ENCODE assay signal across 8 mouse cellular contexts in genomic region chr2:94273154-94274021, GRCm38 (mm10).
DNase-seq lines count a peak whose midpoint lies in the region; ATAC-seq lines count a peak whose summit lies in the region.

No protein-coding gene starts in this region.

- H3K4me2 ChIP-seq in lung, embryonic 15.5 days: peak overlapping the region; percentile 96

- WGBS in hindbrain, embryonic 10.5 days: under 1% methylated on average over 72 of the region's 72 CpGs
- under 1% methylated on average over 69 of the region's 72 CpGs for WGBS in lung, embryonic 15.5 days

- no peaks in the 10 kb centered on the region for H3K36me3 ChIP-seq in hindbrain, embryonic 10.5 days
- no peaks in the 10 kb centered on the region for H3K36me3 ChIP-seq in lung, embryonic 15.5 days

- peak; percentile 86 for ATAC-seq in lung, embryonic 15.5 days (ENCODE audit: borderline replicate concordance, extremely low read depth, low FRiP score, low TSS enrichment)

- peaks cover 26% of the 10 kb centered on the region for H3K4me1 ChIP-seq in hindbrain, embryonic 10.5 days (replicated peaks)
- H3K4me1 ChIP-seq in lung, embryonic 15.5 days: peaks cover 7% of the 10 kb centered on the region; the same call in 1 of the 2 replicates

- peaks cover 54% of the 10 kb centered on the region for H3K27me3 ChIP-seq in hindbrain, embryonic 10.5 days (ENCODE audit: insufficient read depth, poor library complexity, severe bottlenecking)
- H3K27me3 ChIP-seq in lung, embryonic 15.5 days: peaks cover 47% of the 10 kb centered on the region

- no peaks in the 10 kb centered on the region for H3K9me3 ChIP-seq in hindbrain, embryonic 10.5 days
- no peaks in the 10 kb centered on the region for H3K9me3 ChIP-seq in lung, embryonic 15.5 days

- peak overlapping the region; percentile 75 for H3K4me3 ChIP-seq in hindbrain, embryonic 10.5 days
- peak overlapping the region; percentile 49 for H3K4me3 ChIP-seq in lung, embryonic 15.5 days

- DNase-seq in ES-CJ7 (ENCODE audit: low read depth, low spot score): peak; percentile 38
- peak; percentile 85 to 95 for DNase-seq in cerebellum, adult 18-20 months
- peak; percentile 63 to 84 for DNase-seq in frontal cortex, adult 2 months (ENCODE audit: extremely low spot score in 1 of 2, low spot score in 1 of 2)
- DNase-seq in hindbrain, embryonic 10.5 days (ENCODE audit: low spot score): peak; percentile 67
- peak; percentile 87 for DNase-seq in layer of hippocampus, adult 9-11 months
- DNase-seq in ovary, postnatal 10 days (ENCODE audit: low spot score): peak; percentile 36
- DNase-seq in thymus, postnatal 0 days (ENCODE audit: low spot score): peak; percentile 54

- H3K27ac ChIP-seq in hindbrain, embryonic 10.5 days: peak overlapping the region; percentile 89
- no peak overlapping the region for H3K27ac ChIP-seq in lung, embryonic 15.5 days

- H3K9ac ChIP-seq in lung, embryonic 15.5 days: peak overlapping the region; percentile 41

Comparison
In these comparisons a context has a peak if more than half of its experiments do, and no peak if none do; other contexts are left out.
1. DNase-seq: peak in every context shown above with its lines; median percentile 90 in cerebellum, adult 18-20 months; 87 in layer of hippocampus, adult 9-11 months; 74 in frontal cortex, adult 2 months; 67 in hindbrain, embryonic 10.5 days; 54 in thymus, postnatal 0 days; 38 in ES-CJ7; 36 in ovary, postnatal 10 days.